Mouse (Mus musculus): ENCODE data around the gene Trappc13.

DNA sequence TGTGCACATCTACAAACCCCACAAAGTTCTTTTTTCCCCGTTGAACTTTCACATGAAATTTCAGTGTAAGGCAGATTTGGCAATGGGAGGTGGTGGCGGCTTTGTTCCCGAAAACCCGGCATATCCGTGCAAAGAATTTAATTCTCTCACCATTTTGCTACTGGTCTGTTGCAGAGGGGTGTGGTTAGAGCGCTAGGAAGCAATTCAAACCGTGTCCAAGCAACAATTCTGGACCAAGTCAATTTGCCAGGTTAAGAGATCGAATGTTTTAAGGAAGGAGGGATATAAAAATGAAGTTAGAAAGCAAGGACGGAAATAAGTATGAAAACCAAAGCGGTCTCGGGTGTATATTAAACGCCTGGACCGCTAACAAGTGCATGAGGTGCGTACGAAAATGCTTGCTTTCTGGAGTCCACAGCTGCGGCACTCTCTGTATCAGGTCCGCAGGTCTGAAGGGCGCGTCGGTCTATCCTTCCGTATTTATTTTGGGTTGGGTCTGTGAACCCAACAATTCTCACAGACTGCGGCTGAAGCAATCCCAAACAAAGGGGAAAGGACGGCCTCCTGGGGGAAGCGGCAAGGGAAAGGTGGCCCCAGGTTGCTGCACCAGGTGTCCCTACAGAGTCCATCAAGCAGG is 69.5 kb downstream of the Trappc13 start:
- TF ChIP-seq POLR2A (IDR thresholded peaks at IDR 0.05; ENCODE audit: borderline replicate concordance, insufficient read depth, low read length) = no peak
- TF ChIP-seq CTCF (IDR thresholded peaks at IDR 0.05; ENCODE audit: borderline replicate concordance, insufficient read depth, low read depth, low read length) = no peak
